Mouse (Mus musculus) C2C12 (cell line): ENCODE results near the gene Cep83. TPM values are rescaled to one million over a fixed set of nuclear protein-coding genes. Genes with fewer than 3 reads are reported as not detected.

Source experiments
- H3K27me3 ChIP-seq: one replicate; pipeline ENCODE4 v1.6.1; 2011; ENCODE audit not compliant: control insufficient read depth, insufficient read depth, insufficient read length
- H3K36me3 ChIP-seq: one replicate; pipeline ENCODE4 v1.6.1; 2011; ENCODE audit not compliant: control insufficient read depth, insufficient read depth
- H3K4me3 ChIP-seq: one replicate; pipeline ENCODE4 v1.5.1; 2011; ENCODE audit warnings: mild to moderate bottlenecking, control low read depth; ENCODE audit not compliant: poor library complexity, insufficient read depth, severe bottlenecking
- H3K79me2 ChIP-seq: one replicate; pipeline ENCODE4 v1.6.1; 2011; ENCODE audit not compliant: control insufficient read depth, insufficient read depth
- H3K79me3 ChIP-seq: one replicate; pipeline ENCODE4 v1.6.1; 2011; ENCODE audit warnings: low read depth, control low read depth
- H3ac ChIP-seq: one replicate; pipeline ENCODE3; 2011; ENCODE audit warnings: low read depth; ENCODE audit not compliant: control insufficient read depth, insufficient read length
- CEBPB ChIP-seq: IDR thresholded peaks from one replicate; pipeline ENCODE4 v1.6.1; 2011; ENCODE audit warnings: low read depth, mild to moderate bottlenecking, control low read depth, moderate library complexity
- CTCF ChIP-seq: IDR thresholded peaks from one replicate; pipeline ENCODE4 v1.5.1; 2011; ENCODE audit not compliant: control insufficient read depth, insufficient read depth, insufficient read length
- FOSL1 ChIP-seq: IDR thresholded peaks from one replicate; pipeline ENCODE4 v1.8.0; 2011; ENCODE audit warnings: mild to moderate bottlenecking, low read length; ENCODE audit not compliant: poor library complexity, insufficient read depth, severe bottlenecking
- MAX ChIP-seq: IDR thresholded peaks from one replicate; pipeline ENCODE4 v1.6.1; 2011; ENCODE audit warnings: mild to moderate bottlenecking, control low read depth
- MYOD1 ChIP-seq: IDR thresholded peaks from one replicate; pipeline ENCODE4 v1.6.1; 2011; ENCODE audit warnings: low read depth; ENCODE audit not compliant: control insufficient read depth, insufficient read length
- MYOG ChIP-seq: IDR thresholded peaks from one replicate; pipeline ENCODE4 v1.6.1; 2011; ENCODE audit not compliant: control insufficient read depth, insufficient read length; ENCODE audit errors: extremely low read depth
- USF1 ChIP-seq: IDR thresholded peaks from one replicate; pipeline ENCODE4 v1.6.1; 2011; ENCODE audit warnings: low read depth, mild to moderate bottlenecking, control low read depth, moderate library complexity
- polyA plus RNA-seq: library from polyadenylated mRNA; unstranded; fragments of >200 nt; fragmentation: generic; extraction: Trizol; gene quantifications from one replicate; pipeline ENCODE4 v1.2.1, GENCODE M21; 2012; ENCODE audit warnings: missing spikeins

The Cep83 gene
- polyA plus RNA-seq, 1 experiment, result 5.6 TPM

GRCm38 (mm10) chr10:94825951-94826350 lies 137.5 kb downstream of the Cep83 start:
- no peaks in the 10 kb centered on the region for H3K36me3 ChIP-seq
- no peaks in the 10 kb centered on the region for H3K79me3 ChIP-seq
- H3K4me3 ChIP-seq, result no peak overlapping the region
- no peak for TF ChIP-seq CEBPB
- no peak for TF ChIP-seq MAX
- no peak for TF ChIP-seq MYOG
- TF ChIP-seq USF1, result no peak
- no peak for TF ChIP-seq FOSL1
- no peak for TF ChIP-seq CTCF
- TF ChIP-seq MYOD1, result no peak
- H3ac ChIP-seq, result no peak overlapping the region
- no peaks in the 10 kb centered on the region for H3K27me3 ChIP-seq
- no peaks in the 10 kb centered on the region for H3K79me2 ChIP-seq

GRCm38 (mm10) chr10:94826436-94826835 lies 138.0 kb downstream of the Cep83 start:
- H3K27me3 ChIP-seq, result peaks cover 3% of the 10 kb centered on the region

GRCm38 (mm10) chr10:94827325-94827724 lies 138.9 kb downstream of the Cep83 start:
- no peaks in the 10 kb centered on the region for H3K79me2 ChIP-seq
- no peak overlapping the region for H3ac ChIP-seq
- H3K27me3 ChIP-seq, result peaks cover 8% of the 10 kb centered on the region
- H3K4me3 ChIP-seq, result no peak overlapping the region
- TF ChIP-seq USF1 (no peak), MYOD1 (no peak), CTCF (no peak), CEBPB (no peak), MYOG (no peak), MAX (no peak), FOSL1 (no peak)
- H3K79me3 ChIP-seq, result no peaks in the 10 kb centered on the region
- H3K36me3 ChIP-seq, result no peaks in the 10 kb centered on the region

More at GRCm38 (mm10) chr10:94826436-94826835, 138.0 kb downstream of the Cep83 start:
- Histone ChIP-seq H3K79me2 (no peaks in the 10 kb centered on the region), H3K4me3 (no peak overlapping the region), H3K79me3 (no peaks in the 10 kb centered on the region), H3K36me3 (no peaks in the 10 kb centered on the region), H3ac (no peak overlapping the region)
- no peak for TF ChIP-seq MYOD1
- TF ChIP-seq USF1, result no peak
- no peak for TF ChIP-seq CTCF
- TF ChIP-seq MYOG, result no peak
- no peak for TF ChIP-seq CEBPB
- TF ChIP-seq MAX, result no peak
- no peak for TF ChIP-seq FOSL1

- Histone ChIP-seq H3K27me3 (peaks cover 12% of the 10 kb centered on the region), H3K79me3 (no peaks in the 10 kb centered on the region), H3ac (no peak overlapping the region), H3K79me2 (no peaks in the 10 kb centered on the region), H3K4me3 (no peak overlapping the region), H3K36me3 (no peaks in the 10 kb centered on the region)
- TF ChIP-seq CTCF, result no peak
- TF ChIP-seq CEBPB, result no peak
- no peak for TF ChIP-seq MAX
- no peak for TF ChIP-seq USF1
- no peak for TF ChIP-seq FOSL1
- no peak for TF ChIP-seq MYOD1
- no peak for TF ChIP-seq MYOG
These were observed 139.7 kb downstream of the Cep83 start for GRCm38 (mm10) chr10:94827890-94828733.

- no peak for TF ChIP-seq MYOD1
- TF ChIP-seq FOSL1, result no peak
- TF ChIP-seq MYOG, result no peak
- TF ChIP-seq USF1, result no peak
- no peak for TF ChIP-seq CTCF
- no peaks in the 10 kb centered on the region for H3K36me3 ChIP-seq
- no peak overlapping the region for H3ac ChIP-seq
- H3K79me2 ChIP-seq, result no peaks in the 10 kb centered on the region
- H3K79me3 ChIP-seq, result no peaks in the 10 kb centered on the region
- no peak overlapping the region for H3K4me3 ChIP-seq
- peaks cover 12% of the 10 kb centered on the region for H3K27me3 ChIP-seq
These were observed 140.3 kb downstream of the Cep83 start for GRCm38 (mm10) chr10:94828734-94829230.

- TF ChIP-seq CTCF, result no peak
- TF ChIP-seq MYOG, result no peak
- TF ChIP-seq USF1, result no peak
- TF ChIP-seq FOSL1, result no peak
- no peak for TF ChIP-seq CEBPB
- no peak for TF ChIP-seq MYOD1
- no peak for TF ChIP-seq MAX
- Histone ChIP-seq H3K27me3 (peaks cover 12% of the 10 kb centered on the region), H3K79me2 (no peaks in the 10 kb centered on the region), H3K79me3 (no peaks in the 10 kb centered on the region), H3ac (no peak overlapping the region), H3K36me3 (no peaks in the 10 kb centered on the region), H3K4me3 (no peak overlapping the region)
These were observed 141.0 kb downstream of the Cep83 start for GRCm38 (mm10) chr10:94829407-94829806.
